Mouse (Mus musculus): Measurements from ENCODE around the gene Rps24.
A peak's percentile ranks its signal among the peaks of the same experiment; 100 is the strongest.

DNA sequence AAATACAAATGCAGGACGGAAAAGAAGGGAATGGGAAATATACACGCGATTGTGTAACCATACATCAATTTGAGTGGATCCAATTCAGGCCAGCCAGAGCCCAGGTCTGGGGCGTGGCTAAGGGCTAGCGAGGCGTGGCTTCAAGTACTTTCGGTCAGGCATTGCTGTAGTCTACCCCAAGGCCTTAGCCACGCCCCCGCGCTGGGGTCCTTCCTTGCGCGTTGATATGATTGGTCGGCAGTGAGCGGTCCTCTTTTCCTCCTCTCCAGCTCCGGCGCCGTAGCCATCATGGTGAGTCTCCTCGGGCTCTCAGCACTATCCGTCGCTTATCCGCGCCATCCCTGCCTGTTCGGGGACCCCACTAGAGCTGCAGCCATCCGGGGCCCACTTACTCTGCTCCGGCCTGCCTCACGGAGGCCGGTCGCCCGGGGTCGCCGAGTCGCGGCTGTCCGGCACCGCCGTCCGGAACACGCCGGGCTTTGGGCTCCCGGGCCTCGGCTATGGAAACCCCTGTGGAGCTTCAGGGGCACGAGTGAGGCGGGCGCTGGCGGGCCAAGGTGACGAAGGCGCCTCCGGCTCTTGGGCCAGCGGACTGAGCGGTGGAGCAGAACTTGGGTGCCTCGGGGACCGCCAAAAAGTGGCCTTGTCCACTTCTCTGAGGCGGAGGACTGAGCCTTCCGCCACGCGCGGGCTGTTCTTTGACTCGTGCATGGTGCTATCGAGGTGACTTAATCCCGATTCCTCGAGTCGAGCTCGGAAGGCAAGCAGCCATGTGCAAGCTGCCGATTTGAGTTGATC lies 3.7 kb downstream of the Rps24 start:
- TF ChIP-seq CTCF (IDR thresholded peaks at IDR 0.05): no peak
- TF ChIP-seq POLR2A (IDR thresholded peaks at IDR 0.05; ENCODE audit: insufficient read depth, low read depth, low read length): peak; percentile 97

All from heart, adult 2 months (tissue).